Mouse (Mus musculus): ENCODE measurements at regions not wholly inside any gene's neighbourhood (a gene's known extent, or its start where the extent isn't known, plus 50 kb on each side); places are given as distances from the start of the nearest gene placed in this dataset.

DNA sequence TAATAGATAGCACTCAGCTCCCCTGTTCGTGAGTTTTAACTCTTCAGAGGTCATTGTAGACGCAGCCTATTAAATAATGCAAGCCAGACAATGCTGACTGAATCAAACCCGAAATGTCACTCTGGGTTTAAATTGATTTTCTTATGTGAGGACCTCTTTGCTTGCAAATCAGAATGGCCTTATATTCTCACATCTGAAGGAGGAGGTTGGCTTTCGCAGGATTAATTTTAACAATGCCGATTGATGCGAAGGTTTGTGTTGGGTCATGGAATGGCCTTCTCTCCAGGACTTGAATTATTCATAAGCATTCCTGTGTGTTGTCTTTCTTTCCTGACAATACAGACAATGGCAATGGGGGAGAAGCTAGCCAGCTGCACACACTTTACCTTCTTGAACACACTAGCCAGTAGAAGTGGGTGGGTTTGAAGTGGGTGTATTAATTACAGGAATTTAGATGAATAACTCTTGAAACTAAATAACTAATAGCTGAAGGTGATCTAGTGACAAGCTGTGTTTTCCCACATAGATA is 530.1 kb upstream of the Mctp2 start:
- DNase-seq (ENCODE audit: low spot score) = no peak
- no peaks in the 10 kb centered on the region for H3K4me1 ChIP-seq
- H3K27ac ChIP-seq = no peak overlapping the region
- H3K36me3 ChIP-seq = no peaks in the 10 kb centered on the region
- no peak overlapping the region for H3K4me3 ChIP-seq
- H3K9me3 ChIP-seq = no peaks in the 10 kb centered on the region
- WGBS = 84% methylated on average over 6 of the region's 6 CpGs
- H3K27me3 ChIP-seq (ENCODE audit: insufficient read depth, poor library complexity, severe bottlenecking) = no peaks in the 10 kb centered on the region

DNA sequence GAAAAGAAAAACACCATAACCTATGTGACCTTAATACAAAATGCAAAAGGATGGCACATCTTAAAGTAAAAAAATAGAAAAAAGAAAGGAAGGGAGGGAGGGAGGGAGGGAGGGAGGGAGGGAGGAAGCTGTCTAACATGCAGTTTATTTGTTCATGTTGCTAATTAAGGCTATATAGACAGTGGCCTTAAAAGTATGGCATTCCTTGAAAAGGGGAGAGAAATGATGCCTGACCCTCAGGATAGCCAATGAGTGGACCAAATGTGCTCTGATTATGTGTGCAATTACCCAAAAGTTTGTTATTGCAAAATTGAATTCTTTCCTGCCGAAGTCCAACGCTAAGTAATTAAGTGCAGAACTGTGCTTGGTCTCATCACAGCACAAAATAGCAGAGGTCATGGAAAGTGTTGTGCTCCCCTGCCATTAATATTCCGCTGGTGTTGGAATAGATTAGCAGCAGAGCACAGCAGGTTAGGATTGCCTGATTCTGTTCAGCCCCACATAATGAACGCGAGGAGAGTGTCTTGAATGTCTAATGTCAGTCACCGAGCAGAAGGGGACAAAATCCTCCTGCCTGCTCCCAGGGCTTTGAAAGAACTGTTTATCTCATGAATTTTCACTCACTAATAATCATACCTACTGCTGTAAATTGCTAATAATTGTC is 531.7 kb upstream of the Mctp2 start:
- no peaks in the 10 kb centered on the region for H3K4me1 ChIP-seq
- 73% methylated on average over 6 of the region's 6 CpGs for WGBS
- H3K27ac ChIP-seq = no peak overlapping the region
- no peaks in the 10 kb centered on the region for H3K9me3 ChIP-seq
- no peak for DNase-seq (ENCODE audit: low spot score)
- H3K27me3 ChIP-seq (ENCODE audit: insufficient read depth, poor library complexity, severe bottlenecking) = no peaks in the 10 kb centered on the region
- no peaks in the 10 kb centered on the region for H3K36me3 ChIP-seq
- no peak overlapping the region for H3K4me3 ChIP-seq

DNA sequence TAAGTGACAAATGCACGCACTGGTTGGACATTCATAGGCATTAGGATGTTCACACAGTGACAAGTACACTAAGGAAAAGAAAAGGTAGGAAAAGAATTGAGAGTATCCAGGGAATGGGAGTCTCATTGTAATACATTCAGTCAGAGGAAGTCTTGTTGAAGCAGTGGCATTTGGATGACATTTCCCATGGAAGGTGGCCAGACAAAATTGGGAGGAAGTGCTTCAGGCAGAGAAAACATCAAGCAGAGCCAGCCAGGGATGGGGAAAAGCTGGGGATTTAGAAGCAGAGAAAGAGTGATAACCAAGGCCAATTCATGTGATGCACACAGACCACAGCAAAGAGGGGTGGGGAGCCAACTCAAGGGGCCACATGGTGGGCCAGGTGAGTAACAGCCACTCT is 524.0 kb upstream of the Rgma start:
- Histone ChIP-seq H3K4me1 (no peaks in the 10 kb centered on the region), H3K36me3 (no peaks in the 10 kb centered on the region), H3K27me3 (ENCODE audit: insufficient read depth, poor library complexity, severe bottlenecking) (no peaks in the 10 kb centered on the region), H3K4me3 (no peak overlapping the region), H3K9me3 (no peaks in the 10 kb centered on the region), H3K27ac (no peak overlapping the region)
- WGBS = 82% methylated on average over 1 of the region's 1 CpGs
- no peak for DNase-seq (ENCODE audit: low spot score)

DNA sequence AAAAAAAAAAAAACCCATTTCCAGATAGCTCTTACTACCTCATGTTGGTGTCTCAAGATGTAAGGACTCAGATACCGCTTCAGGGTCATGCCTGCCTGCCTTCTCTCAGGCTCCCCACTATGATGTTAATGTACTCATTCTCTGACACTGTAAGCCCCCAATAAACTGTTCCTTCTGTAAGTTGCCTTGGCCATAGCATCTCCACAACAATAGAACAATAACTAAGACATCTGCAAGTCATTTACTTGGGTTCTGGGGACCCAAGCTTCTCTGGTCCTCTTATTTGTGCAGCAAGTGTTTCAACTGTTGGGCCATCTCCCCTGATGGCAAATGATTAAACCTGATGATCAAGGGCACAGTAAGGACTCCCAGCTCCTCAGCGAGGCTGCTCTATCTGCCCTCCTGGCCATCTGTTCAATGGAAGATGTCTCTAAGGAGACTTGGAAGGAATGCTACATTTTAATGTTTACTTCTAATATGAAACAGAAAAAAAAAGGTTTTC is 520.8 kb upstream of the Rgma start:
- DNase-seq (ENCODE audit: low spot score) = no peak
- Histone ChIP-seq H3K36me3 (no peaks in the 10 kb centered on the region), H3K4me3 (no peak overlapping the region), H3K9me3 (no peaks in the 10 kb centered on the region), H3K27me3 (ENCODE audit: insufficient read depth, poor library complexity, severe bottlenecking) (no peaks in the 10 kb centered on the region), H3K27ac (no peak overlapping the region), H3K4me1 (no peaks in the 10 kb centered on the region)
- WGBS = 72% methylated on average over 2 of the region's 2 CpGs

DNA sequence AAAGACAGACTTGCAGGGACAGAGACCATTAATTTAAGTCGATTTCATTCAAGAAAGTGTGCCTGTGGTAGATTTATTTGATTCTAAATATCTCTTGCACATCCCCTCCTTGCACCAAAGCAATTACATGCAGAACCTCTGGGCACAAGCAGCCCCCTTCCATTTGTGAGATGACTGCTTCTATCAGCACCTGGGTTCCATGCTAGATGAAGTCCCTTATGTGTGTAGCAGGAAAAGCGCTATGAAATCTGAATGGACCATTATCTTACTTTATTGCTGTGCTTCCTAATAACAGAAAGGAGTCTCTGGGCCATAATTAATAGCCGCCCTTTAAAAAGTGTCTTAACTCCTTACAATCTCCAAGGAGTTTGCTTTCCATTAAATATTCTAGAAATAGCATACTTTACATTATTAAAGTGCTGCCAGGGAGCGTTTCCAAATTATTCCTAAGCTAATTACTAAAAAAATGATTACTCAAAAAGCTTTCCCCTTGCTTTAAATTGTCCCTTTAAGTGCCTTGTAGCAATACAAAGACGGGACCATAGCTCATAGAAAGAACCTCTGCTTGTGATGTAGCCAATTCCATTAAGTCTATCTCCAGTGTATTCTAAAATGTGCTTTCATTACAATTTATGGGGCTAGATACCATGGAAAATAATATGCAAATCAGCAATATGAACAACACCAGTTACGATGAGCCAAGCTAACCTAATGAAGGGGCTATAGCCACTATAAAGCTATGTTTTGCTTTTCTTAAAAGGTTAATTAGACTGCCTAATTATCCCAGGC is 508.1 kb upstream of the Rgma start:
- no peaks in the 10 kb centered on the region for H3K36me3 ChIP-seq
- 73% methylated on average over 6 of the region's 6 CpGs for WGBS
- DNase-seq (ENCODE audit: low spot score) = no peak
- H3K27ac ChIP-seq = no peak overlapping the region
- H3K4me1 ChIP-seq = no peaks in the 10 kb centered on the region
- no peaks in the 10 kb centered on the region for H3K9me3 ChIP-seq
- no peak overlapping the region for H3K4me3 ChIP-seq
- no peaks in the 10 kb centered on the region for H3K27me3 ChIP-seq (ENCODE audit: insufficient read depth, poor library complexity, severe bottlenecking)

DNA sequence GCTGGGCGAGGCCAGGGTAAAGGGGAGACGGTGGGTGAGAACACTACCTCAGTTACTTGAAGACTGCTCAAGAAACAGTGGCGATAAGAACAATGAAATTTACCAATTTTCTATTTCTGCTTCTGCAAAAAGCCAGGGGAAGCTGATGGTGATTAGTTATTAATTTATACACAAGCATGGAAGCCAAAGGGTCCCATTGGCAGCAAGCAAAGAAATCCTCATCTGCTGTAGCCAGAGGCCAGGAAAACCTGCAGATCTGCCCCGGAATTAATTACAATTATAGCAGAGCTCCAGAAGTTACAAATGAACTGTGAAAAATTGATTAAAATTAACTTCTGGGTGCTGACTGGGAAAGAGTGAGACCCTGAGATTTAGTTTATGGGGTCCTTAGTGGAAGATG is 506.2 kb upstream of the Rgma start:
- no peak for DNase-seq (ENCODE audit: low spot score)
- Histone ChIP-seq H3K4me1 (no peaks in the 10 kb centered on the region), H3K27me3 (ENCODE audit: insufficient read depth, poor library complexity, severe bottlenecking) (no peaks in the 10 kb centered on the region), H3K27ac (no peak overlapping the region), H3K9me3 (no peaks in the 10 kb centered on the region), H3K4me3 (no peak overlapping the region), H3K36me3 (no peaks in the 10 kb centered on the region)
- 81% methylated on average over 4 of the region's 4 CpGs for WGBS

DNA sequence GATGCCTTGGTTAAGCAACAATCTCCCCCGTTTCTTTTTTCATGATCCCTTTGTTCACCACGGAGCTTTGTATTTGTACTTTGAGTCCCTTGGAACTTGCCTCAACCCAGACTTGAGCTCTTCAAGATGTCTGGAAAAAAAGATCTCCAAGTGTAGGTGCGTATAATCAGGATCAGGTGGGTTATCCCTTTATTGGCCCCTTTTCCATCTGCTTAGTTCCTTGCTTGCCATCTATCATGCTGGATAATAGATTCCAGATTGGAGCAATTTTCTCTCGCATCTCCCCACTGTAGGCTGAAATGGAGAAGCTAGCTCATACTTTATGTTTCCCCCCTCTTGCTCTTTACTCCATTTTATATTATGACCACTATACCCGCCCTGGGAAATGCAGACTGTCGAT is 474.5 kb upstream of the Rgma start:
- no peak overlapping the region for H3K4me3 ChIP-seq
- H3K4me1 ChIP-seq = no peaks in the 10 kb centered on the region
- 74% methylated on average over 6 of the region's 6 CpGs for WGBS
- DNase-seq (ENCODE audit: low spot score) = no peak
- no peaks in the 10 kb centered on the region for H3K9me3 ChIP-seq
- no peak overlapping the region for H3K27ac ChIP-seq
- H3K27me3 ChIP-seq (ENCODE audit: insufficient read depth, poor library complexity, severe bottlenecking) = no peaks in the 10 kb centered on the region
- H3K36me3 ChIP-seq = no peaks in the 10 kb centered on the region

DNA sequence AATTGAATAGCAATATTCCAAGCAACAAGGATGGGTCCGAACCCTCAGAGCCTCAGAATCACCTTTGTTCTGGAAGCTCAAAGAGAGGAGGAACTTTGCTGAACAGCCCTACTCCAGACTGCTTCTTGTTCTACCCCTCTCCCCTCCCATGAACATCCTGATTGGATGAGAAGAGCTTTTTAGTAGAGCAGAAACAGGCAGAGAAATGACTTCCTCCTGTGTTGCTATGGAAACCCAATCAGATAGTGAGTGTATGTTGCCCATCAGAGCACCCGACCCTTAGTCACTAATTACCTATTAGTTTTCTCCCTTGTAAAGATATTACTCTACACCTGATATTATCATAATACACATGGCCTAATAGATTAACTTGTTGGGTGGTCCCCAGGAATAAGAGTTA is 469.4 kb upstream of the Rgma start:
- Histone ChIP-seq H3K4me3 (no peak overlapping the region), H3K36me3 (no peaks in the 10 kb centered on the region), H3K4me1 (no peaks in the 10 kb centered on the region), H3K9me3 (no peaks in the 10 kb centered on the region), H3K27ac (no peak overlapping the region), H3K27me3 (ENCODE audit: insufficient read depth, poor library complexity, severe bottlenecking) (no peaks in the 10 kb centered on the region)
- WGBS = 54% methylated on average over 2 of the region's 2 CpGs
- no peak for DNase-seq (ENCODE audit: low spot score)

DNA sequence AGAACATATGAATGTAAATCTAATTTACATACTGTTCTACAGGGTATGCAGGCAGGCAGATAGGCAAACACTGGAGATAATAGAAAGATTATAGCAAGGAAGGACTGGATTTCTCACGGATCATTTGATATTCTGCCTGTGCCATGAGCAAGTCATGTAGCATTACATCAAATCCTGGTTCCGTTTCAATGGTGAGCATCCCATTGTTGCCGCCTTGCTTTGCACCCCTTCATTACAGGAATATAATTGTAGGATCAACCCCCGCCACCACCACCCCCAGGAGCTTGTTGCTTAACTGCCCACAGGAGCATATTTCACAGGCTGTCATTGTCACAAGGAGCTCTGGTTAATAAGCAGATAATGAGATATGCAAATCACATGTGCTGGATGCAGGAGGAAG is 468.8 kb upstream of the Rgma start:
- Histone ChIP-seq H3K9me3 (no peaks in the 10 kb centered on the region), H3K27me3 (ENCODE audit: insufficient read depth, poor library complexity, severe bottlenecking) (no peaks in the 10 kb centered on the region), H3K27ac (no peak overlapping the region), H3K4me3 (no peak overlapping the region), H3K4me1 (no peaks in the 10 kb centered on the region), H3K36me3 (no peaks in the 10 kb centered on the region)
- no peak for DNase-seq (ENCODE audit: low spot score)
- WGBS = 86% methylated on average over 4 of the region's 4 CpGs

DNA sequence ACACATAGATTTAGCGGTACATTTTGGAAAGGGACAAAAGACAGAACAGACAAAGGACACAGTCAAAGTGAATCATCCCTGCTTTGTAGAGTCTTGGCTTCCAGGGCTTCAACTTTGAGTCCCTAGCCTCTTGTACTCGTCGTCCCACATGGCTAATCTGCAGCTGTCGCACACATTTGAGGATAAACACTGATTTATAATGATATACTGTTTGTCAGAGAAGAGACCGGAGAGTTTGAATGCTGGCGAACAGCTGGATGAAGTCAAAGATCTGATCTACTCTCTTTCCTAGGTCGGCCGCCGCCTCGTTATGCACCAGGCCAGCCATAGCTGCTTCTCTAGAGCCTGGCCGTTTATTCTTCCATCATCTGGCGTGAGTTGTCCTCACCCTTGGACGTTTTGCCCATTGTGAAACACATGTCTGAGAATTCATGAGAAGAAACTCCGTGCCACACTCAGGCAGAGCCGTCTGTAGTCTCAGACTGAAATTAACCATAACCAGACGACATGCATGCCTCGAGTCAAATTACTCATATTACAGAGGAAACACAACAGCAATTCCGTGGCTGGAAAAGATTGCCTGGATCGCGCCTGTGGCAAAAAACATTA is 448.4 kb upstream of the Rgma start:
- Histone ChIP-seq H3K9me3 (no peaks in the 10 kb centered on the region), H3K27ac (no peak overlapping the region), H3K27me3 (ENCODE audit: insufficient read depth, poor library complexity, severe bottlenecking) (no peaks in the 10 kb centered on the region), H3K4me1 (no peaks in the 10 kb centered on the region), H3K36me3 (no peaks in the 10 kb centered on the region), H3K4me3 (no peak overlapping the region)
- 83% methylated on average over 20 of the region's 20 CpGs for WGBS
- no peak for DNase-seq (ENCODE audit: low spot score)

DNA sequence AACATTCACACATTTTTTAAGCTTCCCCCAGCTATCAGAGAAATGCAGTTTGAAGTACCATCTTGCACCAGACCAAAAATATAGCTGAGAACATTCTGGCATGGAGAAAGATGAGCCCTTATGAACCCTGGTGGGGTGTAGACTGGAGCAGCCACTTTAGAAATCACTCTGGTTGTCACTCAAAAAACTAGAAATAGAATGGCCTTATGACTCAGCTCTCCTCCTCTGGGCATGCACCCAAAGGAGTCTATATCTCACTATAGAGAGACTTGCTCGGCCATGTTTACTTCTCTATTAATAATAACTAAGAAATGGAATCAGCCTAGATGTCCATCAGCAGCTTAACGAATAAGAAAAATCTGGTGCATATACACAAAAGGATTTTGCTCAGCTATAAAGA is 436.5 kb upstream of the Rgma start:
- Histone ChIP-seq H3K27ac (no peak overlapping the region), H3K4me3 (no peak overlapping the region)
- 69% methylated on average over 2 of the region's 2 CpGs for WGBS

DNA sequence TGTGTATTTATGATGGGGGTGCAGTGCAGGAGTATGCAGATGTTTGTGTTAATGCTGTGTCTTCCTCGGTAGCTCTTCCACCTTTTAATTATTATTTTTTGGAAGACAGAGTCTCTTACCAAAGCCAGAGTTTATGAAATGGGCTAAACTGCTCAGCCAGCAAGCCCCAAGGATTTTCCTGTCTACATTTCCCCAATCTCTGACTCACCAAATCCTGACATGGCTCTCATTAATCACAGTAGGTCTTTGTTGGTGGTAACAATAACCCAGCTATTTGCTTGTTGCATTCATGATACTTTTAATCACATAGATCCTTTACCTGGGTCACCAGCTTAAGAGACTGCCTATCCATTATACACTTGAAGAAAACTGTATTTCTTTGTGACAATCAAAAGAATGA is 427.8 kb upstream of the Rgma start:
- no peaks in the 10 kb centered on the region for H3K4me1 ChIP-seq
- H3K36me3 ChIP-seq = no peaks in the 10 kb centered on the region
- no peaks in the 10 kb centered on the region for H3K27me3 ChIP-seq (ENCODE audit: insufficient read depth, poor library complexity, severe bottlenecking)
- H3K27ac ChIP-seq = no peak overlapping the region
- H3K9me3 ChIP-seq = no peaks in the 10 kb centered on the region
- DNase-seq (ENCODE audit: low spot score) = no peak
- no peak overlapping the region for H3K4me3 ChIP-seq
- 92% methylated on average over 1 of the region's 1 CpGs for WGBS

More for the DNA sequence above, 436.5 kb upstream of the Rgma start:
- Histone ChIP-seq H3K27me3 (ENCODE audit: insufficient read depth, poor library complexity, severe bottlenecking) (no peaks in the 10 kb centered on the region), H3K9me3 (no peaks in the 10 kb centered on the region), H3K36me3 (no peaks in the 10 kb centered on the region), H3K4me1 (no peaks in the 10 kb centered on the region)
- DNase-seq (ENCODE audit: low spot score) = no peak

DNA sequence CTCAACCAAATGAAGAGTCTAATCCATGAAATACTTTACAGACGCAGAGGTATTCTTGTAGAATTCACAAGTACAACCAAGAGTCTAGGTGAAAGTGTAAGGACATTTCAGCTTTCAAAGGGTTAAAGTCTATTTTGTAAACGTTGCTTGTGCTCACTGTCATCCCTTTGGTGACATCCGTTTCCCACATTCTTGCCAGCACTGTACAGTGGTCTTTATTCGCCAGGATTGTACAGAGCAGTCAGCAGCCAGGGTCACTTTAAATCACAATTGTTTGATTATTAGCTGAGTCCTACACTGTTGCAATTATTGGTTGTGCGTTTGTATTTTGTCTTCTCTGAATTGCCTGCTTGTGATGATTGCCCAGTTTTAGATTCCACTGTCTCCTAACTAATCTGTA is 427.3 kb upstream of the Rgma start:
- Histone ChIP-seq H3K27ac (no peak overlapping the region), H3K36me3 (no peaks in the 10 kb centered on the region), H3K4me3 (no peak overlapping the region), H3K4me1 (no peaks in the 10 kb centered on the region), H3K27me3 (ENCODE audit: insufficient read depth, poor library complexity, severe bottlenecking) (no peaks in the 10 kb centered on the region), H3K9me3 (no peaks in the 10 kb centered on the region)
- 66% methylated on average over 5 of the region's 5 CpGs for WGBS
- no peak for DNase-seq (ENCODE audit: low spot score)
